Mouse (Mus musculus): ENCODE data around the gene Fam19a1.

Gene Fam19a1

DNA sequence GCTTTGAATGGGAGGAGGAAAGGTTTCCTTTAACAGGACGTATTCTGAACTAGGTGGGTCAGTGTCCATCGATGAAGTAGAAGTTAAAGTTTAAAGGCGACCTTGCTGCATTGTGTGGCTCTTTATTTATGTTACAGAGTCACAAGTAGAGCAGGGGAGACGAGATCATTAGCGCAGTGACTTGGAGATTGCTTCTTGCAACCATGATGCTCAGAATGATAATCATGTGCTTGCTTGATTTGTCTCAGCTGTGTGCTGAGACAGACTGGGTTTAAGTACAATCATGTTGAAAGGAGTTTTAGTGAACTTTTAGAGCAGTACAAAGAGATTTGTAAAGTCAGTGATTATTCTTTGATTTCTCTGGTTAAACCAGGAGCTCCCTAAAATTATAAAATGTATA is 536.3 kb downstream of the Fam19a1 start:
- in situ Hi-C loops (cut with MboI, MseI), result no loop called here

DNA sequence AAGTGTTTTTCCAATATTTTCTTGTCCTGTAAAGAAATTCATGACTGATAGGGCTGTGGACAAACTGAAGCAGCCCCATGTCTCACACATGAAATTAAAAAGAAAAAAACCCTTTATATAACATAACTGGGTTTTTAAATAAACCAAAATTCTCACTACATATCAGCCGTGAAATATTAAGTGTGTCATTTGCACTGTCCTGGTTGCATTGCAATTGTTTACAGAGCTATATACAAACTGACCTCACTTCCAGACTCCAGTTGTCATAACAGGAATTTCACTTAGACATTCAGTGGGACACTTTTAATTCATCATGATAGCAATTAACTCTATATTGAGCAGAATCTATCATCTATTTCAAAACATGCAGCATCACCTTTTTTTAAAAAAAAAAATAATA is 553.4 kb downstream of the Fam19a1 start:
- in situ Hi-C loops (cut with MboI, MseI), result no loop called here

DNA sequence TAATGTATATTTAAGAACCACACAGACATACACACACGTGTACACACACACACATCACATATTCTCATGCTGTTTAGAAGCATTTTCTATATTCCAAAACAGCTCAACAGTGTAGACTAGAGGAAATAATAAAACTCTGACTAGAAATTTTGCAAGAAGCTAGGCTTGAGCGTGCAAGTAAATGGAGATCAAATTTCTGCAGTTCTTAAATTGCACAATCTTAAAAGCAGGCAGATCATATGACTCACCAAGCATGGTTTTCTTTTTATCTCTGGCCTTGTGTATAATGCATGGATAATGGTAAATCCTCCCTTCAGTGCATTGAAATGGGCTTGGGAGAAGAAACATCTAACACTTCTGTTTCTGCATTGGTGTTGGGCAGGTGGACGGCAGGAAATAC is 564.9 kb downstream of the Fam19a1 start:
- in situ Hi-C loops (cut with MboI, MseI), result loop anchor here (25.0 kb wide), 1 partner anchor 1584 kb away; no protein-coding TSS in a partner anchor

Measured in T-helper 2 cell (primary cell).